Mouse (Mus musculus) left cerebral cortex, postnatal 36 days (tissue): ENCODE measurements around the gene Il18bp. TPM values are rescaled to one million over a fixed set of nuclear protein-coding genes. Genes with fewer than 3 reads are reported as not detected.

Experiments used
- DNase-seq, 2 experiments: peaks; one replicate each; pipeline ENCODE4 v3.0.0; 2021 to 2022; ENCODE audit warnings: low spot score in 2 of 2, mixed read lengths in 1 of 2
- intact Hi-C: fragments of 180-260 bp; cut with DNase I; formaldehyde crosslinking; loops from one replicate; pipeline ENCODE4 v1.15.1; 2025
- total RNA-seq, 2 experiments: library from RNA; stranded (reverse); gene quantifications; 2 replicates each; pipeline ENCODE4 v1.2.3; 2021

The Il18bp gene
- total RNA-seq, 2 experiments from 2014 or later, result 3.7 to 10.6 TPM

DNA sequence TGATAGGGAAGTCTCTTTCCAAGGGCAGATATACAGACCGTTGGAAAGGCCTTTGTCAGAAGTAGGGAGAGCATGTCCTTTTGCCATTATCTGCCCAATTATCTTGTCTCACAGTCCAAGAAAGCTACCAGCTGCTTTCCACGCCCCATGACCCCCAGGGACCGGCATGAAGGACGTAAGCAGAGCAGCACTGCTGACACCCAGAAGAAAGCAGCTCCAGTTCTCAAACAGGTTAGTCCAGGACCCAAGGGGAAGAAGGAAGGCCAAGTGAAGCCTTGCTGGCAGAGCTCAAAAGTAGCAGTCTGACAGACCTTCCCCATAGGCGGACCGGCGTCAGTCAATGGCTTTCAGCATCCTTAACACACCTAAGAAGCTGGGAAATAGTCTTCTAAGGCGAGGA is 5.1 kb downstream of the Il18bp start:
- intact Hi-C loops, result no loop called here
- no peak for DNase-seq

DNA sequence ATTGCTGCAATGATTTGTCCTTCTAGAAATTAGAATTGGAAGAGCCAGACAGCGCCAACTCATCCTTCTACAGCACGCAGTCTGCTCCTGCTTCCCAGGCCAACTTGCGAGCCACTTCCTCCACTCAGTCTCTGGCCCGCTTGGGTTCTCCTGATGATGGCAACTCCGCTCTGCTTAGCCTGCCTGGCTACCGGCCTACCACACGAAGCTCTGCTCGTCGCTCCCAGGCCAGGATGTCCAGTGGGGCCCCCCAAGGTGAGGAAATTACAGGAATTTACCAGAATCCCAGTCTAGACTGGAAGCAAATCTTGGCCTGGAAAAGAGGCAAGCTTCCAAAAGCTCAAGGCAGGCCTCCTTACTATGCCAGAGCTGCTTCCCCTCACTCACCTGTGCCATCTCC is 6.6 kb downstream of the Il18bp start:
- no peak for DNase-seq
- intact Hi-C loops, result no loop called here

DNA sequence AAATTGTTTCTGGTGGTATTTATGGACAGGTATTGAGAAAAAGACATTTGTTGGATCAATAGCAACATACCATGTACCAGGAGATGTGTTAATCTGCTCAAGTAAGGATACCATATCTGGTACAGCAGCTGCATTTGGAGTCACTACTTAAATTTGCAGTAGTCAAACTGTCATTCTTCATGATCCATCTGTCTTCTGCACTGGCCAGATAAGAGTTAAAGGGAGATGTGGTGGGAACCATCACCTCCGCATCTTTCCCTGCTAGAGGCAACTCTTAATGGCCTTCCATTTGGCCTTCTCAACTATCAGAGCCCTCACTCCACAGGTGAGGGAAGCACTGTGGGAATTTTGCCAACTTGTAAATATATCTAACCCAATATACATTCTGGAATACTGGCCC is 12.0 kb downstream of the Il18bp start:
- no peak for DNase-seq
- intact Hi-C loops, result no loop called here

DNA sequence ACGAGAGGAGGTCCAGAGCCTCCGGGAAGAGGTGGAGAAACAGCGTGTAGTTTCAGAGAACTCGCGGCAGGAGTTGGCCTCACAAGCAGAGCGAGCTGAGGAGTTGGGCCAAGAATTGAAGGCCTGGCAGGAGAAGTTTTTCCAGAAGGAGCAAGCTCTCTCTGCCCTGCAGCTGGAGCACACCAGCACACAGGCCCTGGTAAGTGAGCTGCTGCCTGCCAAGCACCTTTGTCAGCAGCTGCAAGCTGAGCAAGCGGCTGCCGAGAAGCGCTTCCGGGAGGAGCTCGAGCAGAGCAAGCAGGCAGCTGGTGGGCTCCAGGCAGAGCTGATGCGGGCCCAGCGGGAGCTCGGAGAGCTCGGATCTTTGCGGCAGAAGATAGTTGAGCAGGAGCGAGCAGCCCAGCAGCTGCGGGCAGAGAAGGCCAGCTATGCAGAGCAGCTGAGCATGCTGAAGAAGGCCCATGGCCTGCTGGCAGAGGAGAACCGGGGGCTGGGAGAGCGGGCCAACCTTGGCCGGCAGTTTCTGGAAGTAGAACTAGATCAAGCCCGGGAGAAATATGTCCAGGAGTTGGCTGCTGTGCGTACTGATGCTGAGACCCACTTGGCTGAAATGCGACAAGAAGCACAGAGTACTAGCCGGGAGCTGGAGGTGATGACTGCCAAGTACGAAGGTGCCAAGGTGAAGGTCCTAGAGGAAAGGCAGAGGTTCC is 17.4 kb downstream of the Il18bp start:
- no peak for DNase-seq
- intact Hi-C loops, result no loop called here

DNA sequence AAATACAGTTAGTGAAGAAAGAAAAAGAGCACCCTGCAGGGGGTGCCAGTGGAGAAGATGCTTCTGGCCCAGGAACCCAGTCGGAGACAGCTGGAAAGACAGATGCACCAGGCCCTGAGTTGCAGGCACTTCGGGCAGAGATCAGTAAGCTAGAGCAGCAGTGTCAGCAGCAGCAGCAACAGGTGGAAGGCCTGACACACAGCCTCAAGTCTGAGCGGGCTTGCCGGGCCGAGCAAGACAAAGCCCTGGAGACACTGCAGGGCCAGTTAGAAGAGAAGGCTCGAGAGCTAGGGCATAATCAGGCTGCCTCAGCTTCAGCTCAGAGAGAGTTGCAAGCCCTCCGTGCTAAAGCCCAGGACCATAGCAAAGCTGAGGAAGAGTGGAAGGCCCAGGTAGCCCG is 18.2 kb downstream of the Il18bp start:
- intact Hi-C loops, result no loop called here
- no peak for DNase-seq

DNA sequence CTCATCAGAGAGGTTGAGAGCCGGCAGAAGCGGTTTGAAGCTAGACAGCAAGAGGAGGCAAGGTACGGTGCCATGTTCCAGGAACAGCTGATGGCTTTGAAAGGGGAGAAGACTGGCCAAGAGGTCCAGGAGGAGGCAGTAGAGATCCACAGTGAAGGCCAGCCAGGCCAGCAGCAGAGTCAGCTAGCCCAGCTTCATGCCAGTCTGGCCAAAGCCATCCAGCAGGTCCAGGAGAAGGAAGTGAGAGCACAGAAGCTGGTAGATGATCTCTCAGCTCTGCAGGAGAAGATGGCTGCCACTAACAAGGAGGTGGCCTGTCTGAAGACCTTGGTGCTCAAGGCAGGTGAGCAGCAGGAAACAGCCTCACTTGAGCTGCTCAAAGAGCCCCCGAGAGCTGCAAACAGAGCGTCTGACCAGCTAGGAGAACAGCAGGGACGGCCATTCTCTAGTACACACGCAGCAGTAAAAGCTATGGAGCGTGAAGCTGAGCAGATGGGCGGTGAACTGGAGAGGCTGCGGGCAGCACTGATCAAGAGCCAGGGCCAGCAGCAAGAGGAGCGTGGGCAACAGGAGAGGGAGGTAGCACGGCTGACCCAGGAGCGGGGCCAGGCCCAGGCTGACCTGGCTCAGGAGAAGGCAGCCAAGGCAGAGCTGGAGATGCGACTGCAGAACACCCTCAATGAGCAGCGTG is 18.9 kb downstream of the Il18bp start:
- intact Hi-C loops, result loop anchor here (5.0 kb wide), 1 partner anchor 78 kb away; no protein-coding TSS in a partner anchor
- no peak for DNase-seq

DNA sequence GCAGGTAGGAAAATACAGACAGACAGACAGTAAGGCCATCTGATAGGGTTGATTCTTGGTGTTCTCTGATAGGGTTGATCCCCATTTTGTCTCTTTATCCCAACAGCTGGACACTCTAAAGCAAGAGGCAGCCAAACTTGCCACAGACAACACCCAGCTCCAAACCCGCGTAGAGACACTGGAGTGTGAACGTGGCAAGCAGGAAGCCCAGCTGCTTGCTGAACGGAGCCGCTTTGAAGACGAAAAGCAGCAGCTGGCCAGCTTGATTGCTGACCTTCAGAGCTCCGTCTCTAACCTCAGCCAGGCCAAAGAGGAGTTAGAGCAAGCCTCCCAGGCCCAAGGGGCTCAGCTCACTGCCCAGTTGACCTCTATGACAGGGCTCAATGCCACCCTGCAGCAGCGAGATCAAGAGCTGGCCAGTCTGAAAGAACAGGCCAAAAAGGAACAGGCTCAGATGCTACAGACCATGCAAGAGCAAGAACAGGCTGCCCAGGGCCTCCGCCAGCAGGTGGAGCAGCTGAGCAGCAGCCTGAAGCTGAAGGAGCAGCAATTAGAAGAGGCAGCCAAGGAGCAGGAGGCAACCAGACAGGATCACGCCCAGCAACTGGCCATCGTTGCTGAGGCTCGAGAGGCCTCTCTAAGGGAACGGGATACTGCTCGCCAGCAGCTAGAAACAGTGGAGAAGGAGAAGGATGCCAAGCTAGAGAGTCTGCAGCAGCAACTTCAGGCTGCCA is 20.1 kb downstream of the Il18bp start:
- intact Hi-C loops, result loop anchor here (5.0 kb wide), 1 partner anchor 79 kb away; no protein-coding TSS in a partner anchor
- peak; percentile 80 to 82 for DNase-seq

DNA sequence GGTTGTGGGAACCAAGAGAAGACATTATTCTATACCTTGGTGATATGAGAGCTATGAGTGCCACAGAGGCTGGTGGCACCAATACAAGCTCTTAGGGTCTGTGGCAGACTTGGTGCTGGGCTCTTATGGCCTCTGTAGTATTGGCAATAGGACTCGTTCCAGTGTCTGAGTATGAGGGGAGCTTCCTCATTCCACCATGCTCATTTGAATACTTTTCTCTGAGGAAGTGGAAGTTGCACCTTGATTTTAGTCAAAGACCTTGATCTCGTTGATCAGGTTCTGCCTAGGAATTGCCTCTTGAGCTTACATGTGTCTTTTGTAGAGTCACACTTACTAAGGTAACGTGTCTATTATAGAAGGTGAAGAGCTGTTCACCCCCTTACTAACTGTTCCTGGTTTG is 24.2 kb downstream of the Il18bp start:
- no peak for DNase-seq
- intact Hi-C loops, result no loop called here

DNA sequence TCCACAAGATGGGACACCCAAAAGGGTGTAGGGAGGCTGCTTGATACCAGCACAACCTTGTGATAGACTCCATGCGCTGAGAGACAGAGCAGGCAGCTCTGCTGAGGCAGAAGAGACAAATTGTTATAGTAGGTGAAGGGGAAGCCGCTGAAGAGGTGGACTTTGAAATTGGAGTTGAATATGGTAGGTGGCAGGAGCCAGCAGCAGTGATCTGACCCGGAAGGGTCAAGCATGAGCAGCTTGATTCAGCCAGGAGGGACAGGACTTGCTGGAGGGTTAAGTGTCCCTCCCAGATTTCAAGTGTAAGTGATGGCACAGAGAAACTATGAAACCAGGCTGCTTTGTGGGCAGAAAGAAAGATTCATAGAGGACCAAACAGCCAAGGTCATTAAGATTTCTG is 33.4 kb downstream of the Il18bp start:
- no peak for DNase-seq
- intact Hi-C loops, result no loop called here

DNA sequence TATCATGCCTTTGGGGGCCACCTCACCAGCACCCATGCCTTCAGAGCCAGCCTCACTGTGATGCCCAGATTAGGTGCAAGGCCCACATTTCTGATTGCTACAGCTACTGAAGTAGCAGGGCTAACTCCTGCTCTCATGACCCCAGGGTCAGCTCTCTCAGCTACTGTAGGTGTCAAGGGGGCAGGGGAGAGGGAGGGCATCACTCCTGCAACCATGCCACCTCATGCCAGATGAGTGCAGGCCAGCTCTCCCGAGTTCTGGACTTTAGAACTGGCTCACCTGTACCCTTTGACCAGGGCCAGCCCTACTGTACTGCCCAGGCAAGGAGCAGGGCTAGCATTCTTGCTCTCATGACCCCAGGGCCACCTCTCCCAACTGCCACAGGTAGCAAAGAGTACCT is 35.8 kb downstream of the Il18bp start:
- no peak for DNase-seq
- intact Hi-C loops, result no loop called here

DNA sequence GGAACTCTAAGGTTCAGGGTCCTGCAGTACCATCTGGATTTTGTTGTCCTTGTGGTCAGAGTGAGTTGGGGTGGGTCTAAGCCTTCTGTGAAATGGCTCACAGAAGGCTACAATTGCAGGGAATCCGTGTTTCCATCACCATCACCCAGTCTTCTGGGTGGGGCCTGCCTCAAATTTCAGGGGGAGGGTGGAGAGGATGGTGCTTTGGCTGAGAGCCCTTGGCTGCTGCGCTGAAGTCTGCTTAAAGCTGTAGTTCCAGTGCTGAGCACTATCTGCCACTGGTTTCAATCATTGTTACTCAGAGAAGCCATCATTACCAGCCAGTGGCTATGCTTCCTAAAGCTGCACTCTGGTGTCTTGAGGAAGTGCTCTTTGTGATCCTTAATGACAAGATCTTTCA is 44.0 kb downstream of the Il18bp start:
- DNase-seq, result no peak
- intact Hi-C loops, result no loop called here

DNA sequence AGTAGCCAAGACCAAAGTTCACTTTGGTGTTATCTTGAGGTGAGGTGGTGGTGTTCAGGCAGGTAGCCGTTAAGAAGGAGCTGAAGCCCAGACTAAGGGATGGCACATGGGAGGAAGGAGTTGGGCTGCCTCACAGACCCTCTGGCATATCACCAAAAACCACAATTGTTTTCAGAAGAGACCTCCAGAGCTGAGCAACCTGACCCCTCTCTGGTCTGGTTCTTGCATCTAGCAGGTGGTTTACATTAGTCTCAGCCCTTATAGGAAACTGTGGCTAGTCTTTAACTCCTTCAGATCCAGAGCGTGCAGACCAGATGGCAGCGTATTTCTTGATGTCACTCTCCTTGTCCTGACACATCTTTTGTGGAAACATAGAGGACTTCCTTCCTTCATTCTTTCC is 44.8 kb downstream of the Il18bp start:
- intact Hi-C loops, result no loop called here
- no peak for DNase-seq

DNA sequence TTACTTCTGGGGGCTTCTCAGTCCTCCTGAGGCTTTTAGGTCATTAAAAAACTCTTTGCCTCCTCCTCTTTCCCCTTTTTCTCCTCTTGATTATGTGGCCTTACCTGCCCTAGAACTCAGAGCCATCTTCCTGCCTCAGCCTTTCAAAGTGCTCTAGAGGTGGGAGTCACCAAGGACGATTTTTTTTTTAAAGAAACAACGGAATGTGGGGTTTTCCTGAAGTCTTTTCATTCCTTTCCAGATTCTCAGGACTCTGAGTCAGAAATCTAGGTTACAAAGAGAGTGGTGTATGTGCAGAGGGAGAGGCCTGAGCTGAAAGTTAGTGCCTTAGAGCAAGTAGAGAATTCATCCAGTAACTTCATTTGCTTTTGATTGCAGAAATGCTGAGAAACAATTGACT is 46.8 kb downstream of the Il18bp start:
- no peak for DNase-seq
- intact Hi-C loops, result no loop called here

DNA sequence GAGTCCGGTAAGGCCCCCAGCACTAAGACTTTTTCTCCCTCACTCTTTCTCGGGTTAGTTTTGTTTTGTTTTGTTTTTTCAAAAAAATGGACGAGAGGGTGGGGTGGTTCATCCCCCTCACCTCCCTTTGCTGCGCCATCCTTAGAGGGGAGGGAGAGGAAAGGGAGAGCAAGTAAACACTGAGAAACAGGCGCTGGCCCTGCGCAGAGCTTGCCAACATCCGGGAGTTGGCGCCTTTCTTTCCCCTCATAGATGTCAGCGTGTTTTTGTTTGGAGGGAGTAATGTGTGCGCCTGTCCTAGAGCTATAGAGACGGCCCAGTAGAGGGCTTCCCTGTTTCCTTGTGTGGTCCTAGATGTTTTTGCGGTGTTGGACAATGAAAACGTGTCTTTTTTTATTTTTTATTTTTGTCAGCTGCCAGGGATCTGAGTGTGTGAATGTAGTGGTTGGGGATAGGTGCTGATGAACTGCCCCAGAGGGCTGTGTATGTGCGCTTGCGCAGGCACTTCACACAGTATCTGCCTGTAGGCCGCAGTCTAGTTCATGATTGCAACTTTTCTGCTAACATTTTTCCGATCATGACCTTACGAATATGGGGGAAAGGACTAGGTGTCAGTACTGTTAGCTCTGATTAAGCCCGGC is 47.5 kb downstream of the Il18bp start:
- intact Hi-C loops, result no loop called here

DNA sequence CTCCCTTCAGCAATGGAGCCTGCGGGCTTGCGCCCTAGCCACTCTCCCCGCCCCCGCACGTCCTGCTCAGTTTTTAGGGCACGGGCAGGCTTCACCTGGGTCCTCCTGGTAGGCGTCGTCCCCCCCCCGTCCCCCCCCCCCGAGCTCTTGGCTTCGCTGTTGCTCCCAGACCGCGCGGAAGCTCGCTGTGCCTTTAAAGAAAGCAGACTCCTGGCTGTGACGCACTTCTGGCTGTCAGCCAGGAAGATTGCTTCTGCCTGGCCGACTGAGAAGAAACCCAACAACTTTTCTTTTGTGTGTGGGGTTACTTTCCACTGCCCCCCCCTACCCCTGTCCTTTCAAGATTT is 48.1 kb downstream of the Il18bp start:
- intact Hi-C loops, result no loop called here
- peak; percentile 80 to 85 for DNase-seq

More for the DNA sequence above, 47.5 kb downstream of the Il18bp start:
- peak; percentile 76 to 82 for DNase-seq

DNA sequence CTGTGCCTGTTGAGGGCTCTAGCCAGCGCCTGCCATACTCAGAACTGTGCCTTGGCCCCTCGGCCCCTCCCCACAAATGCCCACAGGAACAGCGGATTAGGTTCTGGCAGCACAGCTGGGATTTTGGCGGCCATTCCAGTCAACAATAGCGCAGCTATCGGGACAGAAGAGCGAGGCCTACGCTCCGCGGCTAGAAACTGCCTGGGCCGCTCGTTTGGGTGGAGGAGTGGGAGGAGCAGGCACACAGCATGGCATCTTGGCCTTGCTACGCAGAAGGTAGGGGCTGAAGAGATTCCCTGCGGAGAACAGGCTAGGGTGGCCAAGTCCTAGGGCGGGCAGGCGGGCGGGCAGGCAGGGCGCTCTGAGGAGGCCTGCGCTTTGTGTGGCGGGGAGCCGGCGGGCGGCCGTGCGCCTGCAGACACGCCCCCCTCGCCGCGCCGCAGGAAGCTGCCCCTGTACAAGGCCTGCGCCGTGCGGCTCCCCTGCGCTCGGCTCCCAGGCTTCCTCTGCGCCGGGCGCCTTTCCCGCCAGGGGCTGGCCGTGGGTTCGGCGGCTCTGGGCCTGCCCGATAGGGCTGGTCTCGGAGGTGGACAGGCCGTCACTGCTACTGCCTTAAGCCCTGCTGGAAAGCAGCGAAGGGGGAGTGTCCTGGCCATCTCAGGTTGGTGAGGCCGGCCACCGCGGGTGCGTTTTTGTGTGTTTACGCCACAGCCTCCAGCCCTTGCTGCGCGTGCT is 48.6 kb downstream of the Il18bp start:
- peak; percentile 86 to 90 for DNase-seq
- intact Hi-C loops, result loop anchor here (5.0 kb wide), 1 partner anchor 38 kb away; the partner anchor contains the start of genes Lrrc51 and Numa1

DNA sequence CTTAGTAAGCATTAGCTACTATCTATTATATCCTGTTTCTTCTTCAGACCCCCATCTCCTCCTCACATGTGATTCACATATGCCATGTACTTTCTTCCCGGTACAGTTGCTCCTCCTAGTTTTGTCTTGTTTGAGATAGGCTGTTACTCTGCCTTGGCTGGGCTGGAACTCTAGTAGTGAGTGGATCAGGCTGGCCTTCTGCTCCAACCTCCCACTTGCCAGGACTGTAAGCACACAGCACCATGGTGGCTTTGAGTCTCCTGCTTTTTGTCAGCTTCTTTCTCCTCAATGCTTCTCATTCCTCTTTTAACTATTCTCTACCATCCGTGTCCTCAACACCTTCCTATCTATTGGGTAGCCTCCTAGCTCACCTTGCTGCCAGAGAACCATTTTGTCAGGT is 49.7 kb downstream of the Il18bp start:
- DNase-seq, result no peak
- intact Hi-C loops, result loop anchor here (5.0 kb wide), 1 partner anchor 36 kb away; the partner anchor contains the start of genes Lrrc51 and Numa1

DNA sequence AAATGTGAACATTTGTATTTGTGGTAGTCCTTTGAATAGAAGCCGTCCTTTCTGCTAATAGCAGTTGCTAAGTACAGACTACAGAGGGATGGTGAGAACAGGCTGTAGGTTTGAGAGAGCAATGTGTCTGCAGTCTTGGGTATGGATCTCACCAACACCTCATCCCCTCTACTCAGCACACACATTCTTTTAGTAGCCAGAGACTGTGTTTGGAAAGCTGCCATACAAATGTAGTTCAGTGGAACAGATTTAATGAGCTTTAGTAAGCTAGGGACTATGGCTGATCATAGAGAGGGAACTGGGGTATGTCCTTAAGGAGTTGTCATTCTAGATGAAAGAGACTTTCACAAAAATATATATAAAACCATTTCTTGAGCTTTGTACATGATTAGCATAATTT is 51.2 kb downstream of the Il18bp start:
- no peak for DNase-seq

DNA sequence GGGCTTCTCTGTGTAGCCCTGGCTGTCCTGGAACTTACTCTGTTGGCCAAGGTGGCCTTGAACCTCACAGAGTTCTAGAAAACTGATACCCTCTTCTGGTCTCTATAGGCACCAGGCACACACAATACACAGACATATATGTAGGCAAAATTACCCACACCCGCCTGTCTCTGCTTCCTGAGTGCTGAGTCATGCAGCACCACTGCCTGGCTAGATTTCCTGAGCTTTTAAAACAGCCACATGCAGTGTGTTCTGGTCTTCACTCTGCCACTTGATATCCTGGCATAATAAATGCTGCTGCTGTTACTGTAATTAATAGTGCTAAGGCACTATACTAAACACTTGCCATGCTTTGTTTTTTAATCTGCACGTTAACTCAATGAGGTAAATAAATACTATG is 52.9 kb downstream of the Il18bp start:
- DNase-seq, result no peak
- intact Hi-C loops, result loop anchor here (5.0 kb wide), 1 partner anchor 33 kb away; the partner anchor contains the start of genes Lrrc51 and Numa1

More for the DNA sequence above, 51.2 kb downstream of the Il18bp start:
- intact Hi-C loops, result loop anchor here (5.0 kb wide), 1 partner anchor 35 kb away; the partner anchor contains the start of genes Lrrc51 and Numa1
